Mouse (Mus musculus) retina, postnatal 7 days (tissue): ENCODE results near the gene 1700025G04Rik.

ENCODE experiments used
- DNase-seq: peaks from one replicate; pipeline ENCODE4 v3.0.0-alpha.2; 2012; ENCODE audit warnings: low read depth, low spot score

The 1700025G04Rik gene

DNA sequence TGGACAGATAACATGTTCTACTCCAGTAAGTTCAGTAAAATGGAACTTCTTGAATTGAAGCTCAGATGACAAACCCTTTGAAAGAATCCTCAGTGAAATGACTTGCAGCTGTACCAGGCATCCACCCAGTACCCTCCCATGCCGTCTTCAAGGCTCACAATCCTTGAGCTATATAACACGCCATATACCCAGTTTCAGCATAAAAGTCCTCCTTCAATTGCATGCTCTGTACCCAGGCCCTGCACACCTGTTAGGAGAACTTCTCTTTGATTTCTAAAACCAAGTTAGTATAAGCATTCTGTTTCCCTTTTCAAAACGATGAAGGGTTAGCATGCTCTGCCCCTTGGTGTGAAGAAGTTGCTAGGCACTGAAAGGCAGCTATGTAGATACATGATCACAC lies 56.2 kb downstream of the 1700025G04Rik start:
- no peak for DNase-seq

GRCm38 (mm10) chr1:152032144-152032543 lies 57.8 kb downstream of the 1700025G04Rik start:
- no peak for DNase-seq

GRCm38 (mm10) chr1:152030546-152030945 lies 59.4 kb downstream of the 1700025G04Rik start:
- DNase-seq, result no peak

- DNase-seq, result no peak
These were observed 61.2 kb downstream of the 1700025G04Rik start for GRCm38 (mm10) chr1:152028718-152029117.

GRCm38 (mm10) chr1:152026762-152027161 lies 63.2 kb downstream of the 1700025G04Rik start:
- no peak for DNase-seq

- no peak for DNase-seq
These were observed 64.6 kb downstream of the 1700025G04Rik start for GRCm38 (mm10) chr1:152025308-152025707.

DNA sequence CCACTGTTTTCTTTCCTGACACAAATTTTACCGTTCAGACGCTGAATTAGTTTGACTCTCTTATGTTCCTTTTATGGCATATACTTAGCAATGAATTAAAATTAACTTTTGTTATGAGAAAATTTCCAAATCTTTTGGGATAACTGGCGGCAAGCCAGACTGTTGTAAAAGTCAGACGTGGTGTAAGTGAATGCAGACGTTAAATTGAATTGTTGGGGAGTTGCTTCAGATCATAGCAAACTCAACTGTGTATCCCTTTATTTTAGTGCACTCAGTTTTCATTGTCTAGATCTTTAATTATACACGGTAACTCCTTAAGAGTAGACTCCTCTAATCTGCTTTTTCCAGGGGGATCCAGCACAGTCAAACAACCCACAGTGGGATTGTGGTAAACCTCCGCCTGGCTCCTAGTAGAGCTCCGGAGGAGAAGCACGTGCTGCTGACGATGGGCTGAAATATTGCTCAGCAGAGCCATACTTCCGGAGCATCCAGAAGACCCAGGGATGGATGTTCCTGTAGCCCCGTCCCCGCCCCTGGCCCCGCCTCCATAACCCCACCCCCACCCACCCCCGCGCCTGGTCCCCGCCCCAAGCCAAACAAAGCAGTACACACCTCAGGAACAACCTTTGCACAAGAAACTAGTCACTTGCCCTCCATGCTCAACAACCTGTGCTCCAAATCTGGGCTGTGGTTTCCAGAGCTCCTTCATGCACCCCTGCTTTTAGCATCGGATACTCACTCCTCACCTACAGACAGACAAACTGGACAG lies 65.7 kb downstream of the 1700025G04Rik start:
- DNase-seq, result no peak

- DNase-seq, result no peak
These were observed 69.1 kb downstream of the 1700025G04Rik start for GRCm38 (mm10) chr1:152020812-152021211.

DNA sequence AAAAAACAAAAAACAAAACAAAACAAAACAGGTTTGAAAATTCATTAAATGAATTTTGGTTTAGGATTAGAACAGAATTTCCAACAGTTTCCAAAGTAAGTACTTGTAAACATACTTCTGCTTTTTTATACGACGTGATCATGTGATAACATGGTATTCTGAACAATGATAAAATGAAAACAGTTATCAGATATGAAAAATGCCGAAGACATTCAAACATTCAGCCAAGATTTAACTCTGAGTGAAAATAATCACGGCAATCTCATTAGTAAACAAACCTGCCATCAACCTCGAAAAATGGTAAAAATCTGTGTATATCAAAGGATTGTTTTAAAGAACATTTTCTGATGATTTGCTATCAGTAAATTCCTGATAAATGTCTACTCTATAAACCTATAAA lies 69.9 kb downstream of the 1700025G04Rik start:
- DNase-seq, result no peak

GRCm38 (mm10) chr1:152019196-152019595 lies 70.7 kb downstream of the 1700025G04Rik start:
- no peak for DNase-seq

GRCm38 (mm10) chr1:152018322-152018721 lies 71.6 kb downstream of the 1700025G04Rik start:
- DNase-seq, result no peak

- no peak for DNase-seq
These were observed 73.3 kb downstream of the 1700025G04Rik start for GRCm38 (mm10) chr1:152016663-152017062.

- DNase-seq, result no peak
These were observed 74.3 kb downstream of the 1700025G04Rik start for GRCm38 (mm10) chr1:152015555-152016125.

DNA sequence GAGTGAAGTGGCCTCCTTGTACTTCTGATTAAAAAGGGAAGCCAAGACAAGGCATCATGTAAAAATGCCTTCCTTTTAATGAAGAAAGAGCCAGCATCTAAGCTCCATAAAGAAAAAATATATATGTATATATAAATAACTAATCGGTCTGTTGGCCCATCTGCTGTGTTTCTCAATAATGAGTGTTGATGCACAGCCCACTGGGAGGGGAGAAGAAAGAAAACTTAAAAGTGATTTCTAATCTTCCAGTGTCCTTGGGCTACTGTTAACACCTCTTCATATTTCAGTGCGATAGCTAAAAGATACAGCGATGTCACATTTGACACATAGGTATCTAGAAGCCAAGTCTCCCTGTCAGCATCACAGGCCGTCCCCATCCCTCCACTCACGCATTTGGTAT lies 78.2 kb downstream of the 1700025G04Rik start:
- no peak for DNase-seq

DNA sequence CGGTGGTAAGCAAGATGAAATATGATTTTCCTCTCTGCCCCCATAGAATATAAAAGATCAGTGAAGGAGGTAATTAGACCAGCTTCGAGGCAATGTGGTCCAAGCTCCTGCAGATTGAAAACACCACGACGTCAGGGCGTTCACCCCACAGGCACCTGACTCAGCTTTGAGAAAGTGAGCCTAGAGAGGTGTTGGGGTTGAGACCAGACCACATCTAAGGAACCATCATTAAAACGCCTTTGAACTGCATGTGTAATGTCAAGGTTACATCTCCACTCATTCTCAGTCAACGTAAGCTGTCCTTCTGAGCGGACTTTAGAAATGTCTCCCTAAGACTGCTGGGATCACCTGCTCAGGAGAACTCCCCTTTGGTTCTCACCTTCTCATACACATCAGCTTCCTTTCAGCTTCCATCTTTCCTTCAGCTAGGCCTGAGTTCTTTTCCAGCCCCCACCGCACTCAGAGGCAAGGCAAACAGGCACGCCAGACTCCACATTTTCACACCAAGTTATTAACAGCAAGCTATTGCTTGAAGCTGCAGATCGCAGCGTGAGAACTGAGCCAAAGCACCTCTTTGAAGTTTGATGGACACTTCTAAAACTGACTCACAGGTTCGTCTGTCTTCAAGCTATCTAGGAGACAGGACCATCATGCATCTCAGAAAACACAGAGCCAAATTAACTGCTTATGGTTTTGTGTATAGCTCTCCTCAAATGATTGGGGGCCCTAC lies 79.5 kb downstream of the 1700025G04Rik start:
- no peak for DNase-seq

DNA sequence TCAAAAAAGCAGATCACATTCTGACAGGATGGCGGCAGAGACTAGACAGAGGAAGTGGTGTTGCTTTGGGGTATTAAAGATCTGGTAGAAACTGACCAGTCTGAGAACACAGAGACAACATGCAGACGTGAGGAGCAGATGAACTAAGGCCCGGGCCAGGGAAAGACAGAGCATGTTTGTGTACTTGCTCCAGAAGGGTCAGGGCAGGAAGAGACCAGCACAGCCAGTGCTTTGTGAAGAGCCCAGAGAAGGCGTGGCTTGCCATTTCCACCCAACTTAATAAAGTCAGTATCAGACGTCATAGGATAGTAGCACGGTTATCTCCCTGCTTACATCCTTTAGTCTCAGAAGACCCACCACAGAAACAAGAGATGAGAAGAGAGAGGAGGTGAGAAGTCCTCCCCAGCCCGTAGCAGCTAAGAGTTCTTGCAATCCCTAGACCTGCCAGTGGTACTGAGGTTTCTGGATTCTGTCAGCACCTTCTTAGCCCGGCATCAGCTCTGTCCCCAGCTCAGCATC lies 81.4 kb downstream of the 1700025G04Rik start:
- no peak for DNase-seq

GRCm38 (mm10) chr1:152006529-152006928 lies 83.4 kb downstream of the 1700025G04Rik start:
- no peak for DNase-seq

- DNase-seq, result no peak
These were observed 85.4 kb downstream of the 1700025G04Rik start for GRCm38 (mm10) chr1:152004509-152004908.

DNA sequence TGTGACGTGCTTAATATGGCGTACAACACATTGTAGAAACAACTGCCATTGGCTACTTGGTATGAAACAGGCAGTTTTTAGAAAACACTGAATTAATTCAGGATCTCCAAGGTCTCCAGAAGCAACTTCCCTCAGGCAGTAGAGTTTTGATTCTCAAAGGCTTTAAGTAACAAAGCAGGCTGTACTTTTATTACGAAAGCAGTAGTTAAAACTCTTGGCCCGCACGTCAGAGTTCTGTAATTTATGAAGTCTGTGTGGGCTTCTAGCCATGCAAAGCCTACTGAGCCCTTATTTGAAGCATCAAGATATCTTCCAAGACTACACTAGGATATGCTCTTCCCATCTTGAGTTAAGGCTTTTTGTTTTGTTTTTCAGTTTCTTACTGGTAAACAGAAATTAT lies 89.5 kb downstream of the 1700025G04Rik start:
- no peak for DNase-seq

DNA sequence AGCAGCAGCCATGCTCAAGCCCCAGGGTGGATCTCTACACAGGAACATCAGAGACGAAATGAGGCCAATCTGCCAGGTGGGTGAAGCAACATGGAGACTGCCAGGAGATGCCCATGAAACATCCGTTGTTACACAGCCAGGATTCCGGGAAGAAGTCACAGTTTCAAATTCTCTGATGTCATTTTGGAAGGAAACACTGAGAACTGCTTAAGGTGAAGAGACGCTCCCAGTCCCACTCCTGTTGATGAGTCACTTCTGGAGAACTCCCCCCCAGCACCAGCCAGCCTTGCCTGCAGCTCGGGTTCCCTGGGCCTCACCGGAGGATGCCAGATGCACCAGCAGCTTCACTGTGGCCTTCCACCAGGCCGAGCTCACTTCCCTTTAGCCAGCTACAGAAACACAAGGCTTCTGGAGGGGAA lies 90.5 kb downstream of the 1700025G04Rik start:
- DNase-seq, result no peak

- DNase-seq, result no peak
These were observed 91.2 kb downstream of the 1700025G04Rik start for GRCm38 (mm10) chr1:151998721-151999206.

DNA sequence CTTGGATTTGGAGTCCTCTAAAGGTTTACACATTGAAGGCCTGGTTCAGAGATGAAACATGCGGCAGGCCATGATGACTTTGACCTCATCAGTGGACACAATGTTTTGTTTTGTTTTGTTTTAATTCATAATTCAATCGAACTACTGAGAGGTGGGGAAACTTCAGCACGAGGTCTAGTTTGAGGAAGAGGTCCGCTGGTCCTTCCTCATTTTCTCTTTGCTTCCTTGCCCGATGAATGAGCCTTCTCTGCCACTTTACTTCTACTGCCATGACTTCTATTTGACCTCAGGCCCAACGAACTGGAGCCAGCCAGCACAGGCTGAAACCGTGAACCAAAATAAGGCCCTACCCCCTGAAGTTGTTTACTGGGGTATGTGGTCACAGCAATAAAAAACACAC lies 92.3 kb downstream of the 1700025G04Rik start:
- no peak for DNase-seq
